Mouse (Mus musculus): ENCODE data around the gene Fam43a. TPM values are rescaled to one million over a fixed set of nuclear protein-coding genes. Genes with fewer than 3 reads are reported as not detected.

Fam43a gene
- polyA plus RNA-seq, 1 experiment = 46.2 TPM

DNA sequence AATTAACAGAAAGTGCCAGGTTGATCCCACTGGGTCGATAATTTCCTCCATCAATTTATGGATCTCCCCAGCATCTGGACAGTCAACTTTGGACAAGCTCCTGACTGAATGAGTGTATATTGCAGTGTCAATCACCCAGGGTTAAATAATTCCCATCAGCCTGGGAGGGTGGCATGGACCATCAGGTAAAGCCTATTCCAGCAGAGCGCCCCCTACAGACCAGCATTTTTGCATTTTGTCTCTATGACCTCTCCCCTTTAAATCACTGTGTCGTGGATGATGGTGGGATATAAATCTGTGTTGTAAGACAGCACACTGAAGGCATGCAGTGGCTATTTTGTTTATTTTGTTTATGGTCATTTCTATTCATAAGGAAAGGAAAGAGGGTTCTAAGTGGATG is 7.5 kb upstream of the Fam43a start:
- TF ChIP-seq CTCF (IDR thresholded peaks at IDR 0.05; ENCODE audit: insufficient read depth, low read length) = no peak
- no peak for TF ChIP-seq POLR2A (IDR thresholded peaks at IDR 0.05; ENCODE audit: borderline replicate concordance, extremely low read depth, low read depth, low read length)
- WGBS = 46% methylated on average over 3 of the region's 3 CpGs
- Histone ChIP-seq H3K4me1 (ENCODE audit: control insufficient read depth, insufficient read depth, low read length) (no peaks in the 10 kb centered on the region), H3K4me3 (replicated peaks; ENCODE audit: extremely low read depth, low read depth, low read length) (no peak overlapping the region)
- DNase-seq = no peak

DNA sequence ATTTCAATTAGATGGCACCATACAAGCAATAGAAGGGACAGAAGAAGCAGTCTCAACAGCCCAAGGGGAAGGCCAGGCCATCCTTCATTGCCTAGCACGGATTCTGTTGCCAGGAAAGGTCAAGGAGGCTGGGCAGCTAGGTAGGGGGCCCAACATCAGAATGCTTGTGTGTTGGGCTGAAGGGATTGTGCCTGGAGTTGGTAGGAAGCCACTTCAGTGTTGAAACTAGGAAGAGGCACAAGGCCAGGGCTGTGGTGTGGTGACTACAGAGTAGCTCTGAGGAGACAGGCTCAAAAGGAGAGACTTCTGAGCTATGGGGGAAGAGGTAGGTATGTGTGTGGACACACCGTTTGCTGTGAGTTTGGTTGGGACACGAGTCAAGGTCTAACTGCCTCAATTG is 4.2 kb upstream of the Fam43a start:
- no peak for TF ChIP-seq CTCF (IDR thresholded peaks at IDR 0.05; ENCODE audit: insufficient read depth, low read length)
- TF ChIP-seq POLR2A (IDR thresholded peaks at IDR 0.05; ENCODE audit: borderline replicate concordance, extremely low read depth, low read depth, low read length) = no peak
- WGBS = 42% methylated on average over 3 of the region's 3 CpGs
- DNase-seq = no peak
- 0 out of 2 replicates have a peak, but pooled peaks cover 4% of the 10 kb centered on the region for H3K4me1 ChIP-seq (ENCODE audit: control insufficient read depth, insufficient read depth, low read length)
- H3K4me3 ChIP-seq (replicated peaks; ENCODE audit: extremely low read depth, low read depth, low read length) = no peak overlapping the region

DNA sequence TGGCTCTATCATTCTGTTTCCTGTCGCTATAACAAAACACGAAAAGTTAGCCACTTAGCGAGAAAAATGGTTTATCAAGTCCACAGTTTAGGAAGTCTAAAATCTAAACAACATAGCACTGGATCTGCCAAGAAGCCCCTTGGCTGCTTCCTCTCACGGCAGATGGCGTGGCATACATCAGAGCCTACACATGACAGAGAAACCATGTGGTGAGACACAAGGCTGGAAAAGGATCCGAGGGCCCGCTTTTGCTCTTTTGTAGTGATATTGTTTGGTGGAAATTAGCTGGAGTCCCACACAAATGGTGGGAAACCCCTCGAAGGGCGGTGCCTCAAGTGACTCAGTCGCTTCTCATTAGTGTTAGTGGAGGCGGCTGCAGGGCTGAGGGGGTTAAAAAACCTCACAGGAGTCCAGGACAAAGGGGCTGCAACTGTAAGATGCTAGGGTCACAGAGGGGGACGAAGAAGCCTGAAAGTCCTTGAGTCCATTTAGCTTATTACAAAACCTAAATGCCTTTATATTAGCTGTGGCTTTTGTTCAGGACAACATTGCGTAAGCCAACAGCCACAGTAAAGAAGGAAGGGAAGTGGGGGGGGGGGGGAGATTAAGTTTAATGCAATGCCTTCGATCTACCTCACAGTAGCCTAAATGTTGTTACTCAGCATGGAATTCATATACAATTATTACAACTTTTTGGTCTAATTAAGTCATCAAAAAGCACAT is 3.5 kb upstream of the Fam43a start:
- peak; percentile 9 for DNase-seq
- Histone ChIP-seq H3K4me3 (replicated peaks; ENCODE audit: extremely low read depth, low read depth, low read length) (no peak overlapping the region), H3K4me1 (ENCODE audit: control insufficient read depth, insufficient read depth, low read length) (0 out of 2 replicates have a peak, but pooled peaks cover 4% of the 10 kb centered on the region)
- TF ChIP-seq CTCF (IDR thresholded peaks at IDR 0.05; ENCODE audit: insufficient read depth, low read length) = no peak
- TF ChIP-seq POLR2A (IDR thresholded peaks at IDR 0.05; ENCODE audit: borderline replicate concordance, extremely low read depth, low read depth, low read length) = no peak
- WGBS = 53% methylated on average over 14 of the region's 14 CpGs

DNA sequence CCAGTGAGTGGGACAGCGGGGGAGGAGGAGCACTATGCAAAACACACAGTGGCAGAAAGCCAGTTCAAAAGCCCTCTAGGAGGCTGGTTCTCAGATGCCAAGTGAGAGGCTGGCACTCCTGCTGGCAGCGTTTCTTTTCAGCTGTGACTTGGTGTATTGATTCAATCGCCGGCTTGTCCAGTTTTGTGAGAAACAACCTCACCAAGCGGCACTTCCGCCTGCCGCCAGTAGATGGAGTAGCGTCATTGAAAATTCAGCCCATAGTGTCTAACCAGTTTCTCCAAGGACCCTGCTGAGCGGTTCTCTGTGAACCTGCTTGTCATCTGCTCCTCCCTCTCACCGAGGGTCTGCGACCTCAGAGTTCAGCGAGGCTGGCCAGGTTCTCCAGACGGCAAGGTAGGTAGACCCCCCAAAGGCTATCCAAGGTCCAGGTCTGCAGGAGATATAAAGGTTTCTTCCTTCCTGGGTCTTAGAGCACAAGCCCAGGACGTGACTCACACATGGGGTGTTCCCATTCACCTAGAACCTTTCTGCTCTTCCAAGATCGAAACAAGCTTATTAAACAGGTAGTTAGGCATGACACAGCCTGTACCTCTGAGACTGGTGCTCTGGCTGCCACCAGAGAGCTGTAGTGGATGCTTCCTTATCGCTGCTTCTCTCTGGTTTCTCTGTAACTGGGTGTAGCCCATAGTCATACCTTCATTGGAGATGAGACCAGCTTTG is 2.4 kb upstream of the Fam43a start:
- TF ChIP-seq CTCF (IDR thresholded peaks at IDR 0.05; ENCODE audit: insufficient read depth, low read length) (peak; percentile 95), POLR2A (IDR thresholded peaks at IDR 0.05; ENCODE audit: borderline replicate concordance, extremely low read depth, low read depth, low read length) (0 out of 2 replicates have a peak, but pooled peaks have one; percentile 8)
- Histone ChIP-seq H3K4me3 (replicated peaks; ENCODE audit: extremely low read depth, low read depth, low read length) (no peak overlapping the region), H3K4me1 (ENCODE audit: control insufficient read depth, insufficient read depth, low read length) (peaks cover 8% of the 10 kb centered on the region)
- peak; percentile 93 for DNase-seq
- WGBS = 10% methylated on average over 16 of the region's 16 CpGs

DNA sequence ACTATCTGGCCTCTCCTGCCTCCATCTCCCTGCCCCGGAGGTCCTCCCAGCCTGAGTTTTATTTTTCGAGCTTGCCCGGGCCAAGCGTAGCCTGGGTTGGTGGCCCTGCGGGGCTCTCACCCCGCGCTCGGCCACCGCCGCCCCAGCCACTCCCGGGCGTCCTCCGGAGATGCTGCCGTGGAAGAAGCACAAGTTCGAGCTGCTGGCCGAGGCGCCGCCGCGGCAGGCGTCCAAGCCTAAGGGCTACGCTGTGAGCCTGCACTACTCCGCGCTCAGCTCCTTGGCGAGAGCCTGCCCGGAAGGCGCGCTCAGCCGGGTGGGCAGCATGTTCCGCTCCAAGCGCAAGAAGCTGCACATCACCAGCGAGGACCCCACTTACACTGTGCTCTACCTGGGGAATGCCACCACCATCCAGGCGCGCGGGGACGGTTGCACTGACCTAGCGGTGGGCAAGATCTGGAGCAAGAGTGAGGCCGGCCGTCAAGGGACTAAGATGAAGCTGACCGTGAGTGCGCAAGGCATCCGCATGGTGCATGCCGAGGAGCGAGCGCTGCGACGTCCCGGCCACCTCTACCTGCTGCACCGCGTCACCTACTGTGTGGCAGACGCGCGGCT is 1.0 kb downstream of the Fam43a start:
- WGBS = under 1% methylated on average over 53 of the region's 53 CpGs
- peaks cover 17% of the 10 kb centered on the region for H3K4me1 ChIP-seq (ENCODE audit: control insufficient read depth, insufficient read depth, low read length)
- TF ChIP-seq CTCF (IDR thresholded peaks at IDR 0.05; ENCODE audit: insufficient read depth, low read length) = no peak
- 0 out of 2 replicates have a peak, but pooled peaks have one; percentile 1 for TF ChIP-seq POLR2A (IDR thresholded peaks at IDR 0.05; ENCODE audit: borderline replicate concordance, extremely low read depth, low read depth, low read length)
- peak; percentile 69 for DNase-seq
- peak overlapping the region; percentile 87 for H3K4me3 ChIP-seq (replicated peaks; ENCODE audit: extremely low read depth, low read depth, low read length)

DNA sequence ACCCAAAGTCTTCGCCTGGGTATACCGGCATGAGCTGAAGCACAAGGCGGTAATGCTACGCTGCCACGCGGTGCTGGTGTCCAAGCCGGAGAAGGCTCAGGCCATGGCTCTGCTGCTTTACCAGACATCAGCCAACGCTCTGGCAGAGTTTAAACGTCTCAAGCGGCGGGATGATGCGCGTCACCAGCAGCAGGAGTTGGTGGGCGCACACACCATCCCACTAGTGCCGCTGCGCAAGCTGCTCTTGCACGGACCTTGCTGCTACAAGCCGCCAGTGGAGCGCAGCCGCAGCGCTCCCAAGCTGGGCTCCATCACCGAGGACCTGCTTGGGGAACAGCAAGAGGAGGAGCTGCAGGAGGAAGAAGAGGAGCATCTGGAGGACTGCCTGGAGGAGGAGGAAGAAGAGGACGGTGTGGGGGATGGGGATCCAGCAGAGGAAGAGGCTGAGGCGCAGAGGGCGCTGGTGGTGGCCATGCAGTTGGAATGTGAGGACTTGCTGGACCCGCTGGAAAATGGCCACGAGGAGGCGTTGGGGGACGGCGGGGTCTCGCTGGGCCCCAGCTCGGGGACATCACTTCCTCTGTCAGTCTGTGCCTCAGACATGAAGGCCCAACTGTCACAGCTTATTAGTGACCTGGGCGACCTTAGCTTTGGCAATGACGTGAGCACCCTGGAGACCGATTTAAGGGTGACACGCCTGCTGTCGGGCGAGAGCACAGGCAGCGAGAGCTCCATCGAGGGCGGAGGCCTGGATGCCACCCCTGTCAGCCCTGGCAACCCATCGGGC is 1.7 kb downstream of the Fam43a start:
- Histone ChIP-seq H3K4me3 (replicated peaks; ENCODE audit: extremely low read depth, low read depth, low read length) (peak overlapping the region; percentile 87), H3K4me1 (ENCODE audit: control insufficient read depth, insufficient read depth, low read length) (peaks cover 17% of the 10 kb centered on the region)
- TF ChIP-seq CTCF (IDR thresholded peaks at IDR 0.05; ENCODE audit: insufficient read depth, low read length) (peak; percentile 29), POLR2A (IDR thresholded peaks at IDR 0.05; ENCODE audit: borderline replicate concordance, extremely low read depth, low read depth, low read length) (peak; percentile 35; the same call in 1 of the 2 replicates)
- WGBS = 13% methylated on average over 42 of the region's 42 CpGs
- DNase-seq = peak; percentile 54

DNA sequence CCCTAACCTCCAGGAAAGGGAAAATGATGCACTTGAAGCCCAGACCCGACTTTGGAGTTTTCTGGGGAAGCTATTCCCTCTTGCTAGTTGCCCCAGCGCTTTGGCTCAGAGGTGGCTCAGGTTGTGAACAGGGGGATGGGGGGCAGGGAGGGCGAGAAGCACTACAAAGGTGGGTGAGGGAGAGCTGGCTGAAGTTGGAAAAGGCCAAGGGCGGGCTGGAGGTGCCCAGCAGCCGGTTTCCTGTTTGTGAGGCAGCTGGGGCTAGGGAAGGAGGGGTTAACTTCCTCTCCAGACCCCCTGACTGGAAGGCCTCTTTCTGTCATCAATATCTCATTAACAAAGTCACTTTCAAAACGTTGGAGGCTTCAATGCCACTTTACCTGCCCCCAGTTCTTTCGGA is 2.4 kb downstream of the Fam43a start:
- Histone ChIP-seq H3K4me1 (ENCODE audit: control insufficient read depth, insufficient read depth, low read length) (peaks cover 17% of the 10 kb centered on the region), H3K4me3 (replicated peaks; ENCODE audit: extremely low read depth, low read depth, low read length) (peak overlapping the region; percentile 87)
- DNase-seq = peak; percentile 32
- TF ChIP-seq POLR2A (IDR thresholded peaks at IDR 0.05; ENCODE audit: borderline replicate concordance, extremely low read depth, low read depth, low read length) = no peak
- no peak for TF ChIP-seq CTCF (IDR thresholded peaks at IDR 0.05; ENCODE audit: insufficient read depth, low read length)
- 30% methylated on average over 7 of the region's 7 CpGs for WGBS

DNA sequence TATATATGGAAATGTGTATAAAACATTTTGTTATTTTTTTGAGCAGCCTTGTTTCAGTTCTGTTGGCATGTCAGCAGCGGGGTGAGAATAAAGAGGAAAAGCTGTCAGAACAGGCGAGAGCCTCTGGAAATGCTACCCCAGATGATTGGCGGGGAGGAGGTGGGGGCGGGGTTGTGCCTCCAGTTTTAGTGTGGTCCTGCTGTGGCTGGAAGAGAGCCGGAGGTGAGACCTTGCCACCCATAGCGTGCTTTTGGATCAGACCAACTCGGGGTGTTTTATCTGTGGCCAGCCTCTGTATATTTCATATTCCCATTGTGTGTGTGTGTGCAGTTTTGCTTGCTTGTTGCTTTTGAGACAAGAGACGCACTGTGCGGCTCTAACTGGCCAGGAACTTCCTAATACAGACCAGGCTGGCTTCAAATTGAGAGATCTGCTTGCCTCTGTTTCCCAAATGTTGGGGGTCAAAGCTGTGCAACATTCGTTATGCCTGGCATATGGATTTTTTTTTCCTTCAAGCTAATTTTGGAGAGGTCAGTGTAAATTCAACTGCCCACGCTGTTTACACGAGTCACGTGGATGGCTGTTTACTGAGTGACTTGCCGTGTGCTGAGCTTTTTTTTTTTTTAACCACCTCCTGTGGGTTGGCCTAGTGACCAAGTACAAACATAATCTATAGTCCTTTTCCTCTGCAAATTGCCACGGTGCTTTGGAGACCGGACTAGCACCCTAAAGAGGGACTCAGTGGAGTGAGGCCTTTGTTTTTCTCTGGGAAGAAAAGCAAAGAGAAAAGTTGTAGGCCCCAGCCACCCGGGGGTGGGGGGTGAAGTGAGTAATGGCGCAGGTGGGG is 3.4 kb downstream of the Fam43a start:
- H3K4me1 ChIP-seq (ENCODE audit: control insufficient read depth, insufficient read depth, low read length) = peaks cover 14% of the 10 kb centered on the region
- peak; percentile 16 for DNase-seq
- TF ChIP-seq POLR2A (IDR thresholded peaks at IDR 0.05; ENCODE audit: borderline replicate concordance, extremely low read depth, low read depth, low read length) = no peak
- TF ChIP-seq CTCF (IDR thresholded peaks at IDR 0.05; ENCODE audit: insufficient read depth, low read length) = no peak
- WGBS = 22% methylated on average over 18 of the region's 18 CpGs
- H3K4me3 ChIP-seq (replicated peaks; ENCODE audit: extremely low read depth, low read depth, low read length) = peak overlapping the region; percentile 19
